Mouse (Mus musculus) G1E (cell line): ENCODE data around the gene Rpl18.

Source experiments
- CTCF ChIP-seq: IDR thresholded peaks from 2 replicates; pipeline ENCODE4 v1.5.1; 2012; ENCODE audit warnings: low read depth, low read length, inconsistent platforms, mixed read lengths
- POLR2AphosphoS5 ChIP-seq: IDR thresholded peaks from 2 replicates; pipeline ENCODE4 v1.6.1; 2012; ENCODE audit warnings: low read depth, low read length, inconsistent platforms; ENCODE audit not compliant: insufficient replicate concordance

DNA sequence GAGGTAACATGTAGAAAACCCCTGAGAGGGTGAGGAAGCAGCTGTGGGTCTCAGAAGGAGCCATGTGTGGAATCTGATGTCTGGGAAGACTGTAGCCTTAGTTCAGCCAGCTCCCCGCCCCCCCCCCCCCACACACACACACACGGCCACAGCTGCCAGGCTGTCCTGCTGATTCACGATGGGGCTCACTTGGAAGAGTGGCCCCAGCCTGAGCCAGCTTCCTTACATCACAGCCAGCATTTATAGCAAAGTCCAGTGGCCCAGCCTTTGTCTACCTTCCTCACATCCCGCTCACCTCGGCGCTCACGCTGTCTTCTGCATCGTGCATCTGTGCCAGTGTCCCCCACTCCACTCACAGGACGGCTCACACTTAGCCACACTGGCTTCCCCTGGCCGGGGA lies 34.1 kb downstream of the Rpl18 start:
- no peak for TF ChIP-seq CTCF
- no peak for TF ChIP-seq POLR2AphosphoS5
